Mouse (Mus musculus) hindbrain, embryonic 16.5 days (tissue): ENCODE data around the gene Tomm40. TPM values are rescaled to one million over a fixed set of nuclear protein-coding genes. Genes with fewer than 3 reads are reported as not detected.

Experiments
- ATAC-seq: fragments of 200-750 bp; cut with Nextera tagmentation; 2 replicates; pipeline ENCODE4 v1.8.0; 2017; ENCODE audit warnings: moderate TSS enrichment, moderate library complexity
- H3K27ac ChIP-seq: fragments of 300-500 bp; sonication (generic); 2 replicates; pipeline ENCODE4 v1.5.1; 2014; ENCODE audit warnings: low read depth, mild to moderate bottlenecking, control low read depth, low read length, moderate library complexity
- H3K27me3 ChIP-seq: fragments of 300-500 bp; sonication (generic); replicated peaks from 2 replicates; pipeline ENCODE4 v1.6.1; 2014; ENCODE audit warnings: low read length; ENCODE audit not compliant: control insufficient read depth, insufficient read depth
- H3K36me3 ChIP-seq: fragments of 300-500 bp; sonication (generic); 2 replicates; pipeline ENCODE4 v1.6.1; 2014; ENCODE audit warnings: mild to moderate bottlenecking, low read length, moderate library complexity, mixed read lengths; ENCODE audit not compliant: control insufficient read depth, insufficient read depth
- H3K4me1 ChIP-seq: fragments of 300-500 bp; sonication (generic); 2 replicates; pipeline ENCODE4 v1.6.1; 2014; ENCODE audit warnings: low read depth, low read length; ENCODE audit not compliant: control insufficient read depth, insufficient read depth
- H3K4me2 ChIP-seq: fragments of 300-500 bp; sonication (generic); 2 replicates; pipeline ENCODE4 v1.6.1; 2014; ENCODE audit warnings: mild to moderate bottlenecking, low read length, control low read depth, moderate library complexity
- H3K4me3 ChIP-seq: fragments of 300-500 bp; sonication (generic); 2 replicates; pipeline ENCODE4 v1.5.1; 2014; ENCODE audit warnings: mild to moderate bottlenecking, low read length, control low read depth, moderate library complexity
- H3K9ac ChIP-seq: fragments of 300-500 bp; sonication (generic); 2 replicates; pipeline ENCODE4 v1.6.1; 2014; ENCODE audit warnings: low read depth, mild to moderate bottlenecking, control low read depth, low read length, moderate library complexity
- H3K9me3 ChIP-seq: fragments of 300-500 bp; sonication (generic); 2 replicates; pipeline ENCODE4 v1.6.1; 2014; ENCODE audit warnings: mild to moderate bottlenecking, low read length, moderate library complexity; ENCODE audit not compliant: control insufficient read depth
- WGBS: fragments of 180-500 bp; shearing (Covaris S2); extraction: QIAGEN DNeasy Blood & Tissue Kit; methylation state at CpG from one replicate; pipeline ENCODE4 v1.1.7; 2014; 5-methylcytosine and 5-hydroxymethylcytosine counted together
- polyA plus RNA-seq: library from polyadenylated mRNA; unstranded; fragments of >200 nt; fragmentation: Nextera tagmentation; extraction: Ambion mirVana; gene quantifications from 2 replicates; pipeline ENCODE4 v1.2.1, GENCODE M21; 2015

Gene Tomm40
- polyA plus RNA-seq, 1 experiment from 2014 or later = 134 TPM

DNA sequence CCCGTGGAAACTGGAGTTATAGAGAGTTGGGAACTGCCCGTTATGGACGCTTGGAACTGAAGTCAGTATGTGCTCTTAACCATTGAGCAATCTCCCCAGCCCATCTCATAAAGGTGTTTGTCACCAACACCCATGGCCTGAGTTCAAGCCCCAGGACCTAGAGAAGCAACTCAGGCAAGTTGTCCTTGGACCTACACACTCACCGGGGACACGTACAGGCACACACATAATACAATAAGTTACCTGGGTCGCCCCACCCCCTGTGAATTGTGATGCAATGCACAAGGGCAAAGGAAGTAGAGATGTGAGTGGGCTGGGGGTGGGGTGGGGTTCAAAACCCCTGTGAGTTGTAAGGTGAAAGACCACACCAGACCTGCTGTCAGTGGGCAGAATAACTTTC lies 28.7 kb downstream of the Tomm40 start:
- Histone ChIP-seq H3K4me3 (no peak overlapping the region), H3K4me2 (no peak overlapping the region), H3K27me3 (no peaks in the 10 kb centered on the region), H3K27ac (no peak overlapping the region), H3K4me1 (no peaks in the 10 kb centered on the region), H3K9ac (no peak overlapping the region), H3K9me3 (no peaks in the 10 kb centered on the region), H3K36me3 (no peaks in the 10 kb centered on the region)
- WGBS = 85% methylated on average over 6 of the region's 6 CpGs
- no peak for ATAC-seq

DNA sequence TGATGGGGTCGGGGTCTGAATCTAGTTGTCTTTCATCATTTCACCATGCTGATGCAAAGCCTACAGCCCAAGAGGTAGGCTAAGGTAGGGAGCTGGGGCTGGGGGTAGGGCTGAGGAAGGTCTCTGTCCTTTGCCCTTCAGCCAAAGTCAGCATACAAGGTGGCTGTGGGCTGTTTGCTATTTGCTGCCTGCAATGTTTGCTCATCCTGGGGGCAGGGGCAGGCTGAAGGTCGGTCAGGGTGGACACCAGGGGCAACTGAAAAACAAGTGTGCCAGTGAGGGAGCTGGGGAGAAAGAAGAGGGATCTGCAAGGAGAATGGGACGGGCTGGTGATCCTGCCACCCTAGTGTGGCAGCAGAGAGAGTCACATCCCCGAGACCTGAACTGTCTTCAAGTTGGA lies 29.9 kb downstream of the Tomm40 start:
- ATAC-seq = no peak

DNA sequence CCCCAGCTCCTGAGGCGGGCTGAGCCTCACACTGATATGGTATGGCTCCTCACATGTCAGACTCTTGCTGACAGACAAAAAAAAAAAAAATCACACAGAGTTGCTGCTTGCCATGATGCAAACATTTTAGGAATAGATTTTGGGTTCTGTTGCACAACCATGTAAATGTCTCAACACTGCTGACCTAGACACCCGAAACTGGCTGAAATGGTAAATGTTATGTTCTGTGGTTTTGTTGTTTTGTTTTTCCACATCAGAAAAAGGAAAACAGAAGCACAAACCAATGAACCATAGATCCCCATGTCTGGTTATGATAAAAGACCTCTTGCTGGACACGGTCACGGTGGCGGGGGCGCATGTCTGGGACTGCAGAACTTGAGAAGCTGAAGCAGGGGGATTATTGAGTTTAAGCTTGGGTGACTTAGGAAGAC lies 31.5 kb downstream of the Tomm40 start:
- WGBS = 92% methylated on average over 6 of the region's 6 CpGs

More for the DNA sequence above, 29.9 kb downstream of the Tomm40 start:
- Histone ChIP-seq H3K36me3 (no peaks in the 10 kb centered on the region), H3K4me1 (no peaks in the 10 kb centered on the region), H3K27ac (no peak overlapping the region), H3K9me3 (no peaks in the 10 kb centered on the region), H3K4me3 (no peak overlapping the region), H3K27me3 (no peaks in the 10 kb centered on the region), H3K9ac (no peak overlapping the region), H3K4me2 (no peak overlapping the region)
- 63% methylated on average over 4 of the region's 4 CpGs for WGBS

GRCm38 (mm10) chr7:19682979-19683378 lies 32.3 kb downstream of the Tomm40 start:
- 78% methylated on average over 3 of the region's 3 CpGs for WGBS
- no peak for ATAC-seq

More for the DNA sequence above, 31.5 kb downstream of the Tomm40 start:
- Histone ChIP-seq H3K4me2 (no peak overlapping the region), H3K9ac (no peak overlapping the region), H3K4me3 (no peak overlapping the region), H3K9me3 (no peaks in the 10 kb centered on the region), H3K4me1 (no peaks in the 10 kb centered on the region), H3K27me3 (no peaks in the 10 kb centered on the region), H3K36me3 (no peaks in the 10 kb centered on the region), H3K27ac (no peak overlapping the region)
- ATAC-seq = no peak

DNA sequence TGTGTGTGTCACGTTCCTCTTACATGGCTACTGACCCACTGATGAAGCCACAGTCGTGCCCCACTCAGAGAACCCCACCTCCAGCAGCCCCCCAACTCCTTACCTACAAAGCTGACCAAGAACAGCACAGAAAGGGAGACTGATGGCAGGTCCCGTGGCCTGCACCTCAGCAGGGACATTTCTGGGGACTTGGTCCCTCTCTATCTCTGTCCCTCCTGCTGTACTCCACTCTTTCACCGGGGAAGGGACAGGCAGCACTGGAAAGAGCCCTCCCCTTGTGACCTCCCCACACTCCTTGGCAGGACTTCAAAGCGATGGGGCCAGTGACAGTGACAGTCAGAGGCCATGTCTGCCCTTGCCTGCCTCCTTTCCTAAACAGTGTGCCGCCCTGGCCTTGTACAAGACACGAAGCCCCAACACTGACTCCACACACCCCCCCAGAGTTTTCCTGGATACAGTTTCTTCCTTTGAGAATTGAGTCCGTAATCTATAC lies 34.0 kb downstream of the Tomm40 start, which contains the start of the genes Gm44805 and Apoc4:
Gm44805 (minus strand) TSS at position 222 of the 493 bp plus-strand sequence.
Apoc4 (minus strand) TSS at position 278 of the 493 bp plus-strand sequence.
- no peak for ATAC-seq
- Histone ChIP-seq H3K9ac (no peak within 1 kb of the TSS), H3K27ac (no peak within 1 kb of the TSS), H3K4me3 (no peak within 1 kb of the TSS), H3K4me1 (no peaks in the 10 kb centered on the region), H3K4me2 (no peak within 1 kb of the TSS), H3K9me3 (no peaks in the 10 kb centered on the region), H3K27me3 (no peaks in the 10 kb centered on the region), H3K36me3 (no peaks in the 10 kb centered on the region)
- 69% methylated on average over 8 of the region's 8 CpGs for WGBS

More at GRCm38 (mm10) chr7:19682979-19683378, 32.3 kb downstream of the Tomm40 start:
- H3K27me3 ChIP-seq = no peaks in the 10 kb centered on the region
- no peaks in the 10 kb centered on the region for H3K9me3 ChIP-seq
- H3K27ac ChIP-seq = no peak overlapping the region
- no peaks in the 10 kb centered on the region for H3K36me3 ChIP-seq
- H3K4me1 ChIP-seq = no peaks in the 10 kb centered on the region
- H3K9ac ChIP-seq = no peak overlapping the region
- no peak overlapping the region for H3K4me2 ChIP-seq
- no peak overlapping the region for H3K4me3 ChIP-seq

GRCm38 (mm10) chr7:19680702-19681101 lies 34.5 kb downstream of the Tomm40 start:
- H3K36me3 ChIP-seq = no peaks in the 10 kb centered on the region
- H3K4me1 ChIP-seq = no peaks in the 10 kb centered on the region
- no peaks in the 10 kb centered on the region for H3K9me3 ChIP-seq
- no peak overlapping the region for H3K4me3 ChIP-seq
- ATAC-seq = no peak
- no peak overlapping the region for H3K4me2 ChIP-seq
- no peak overlapping the region for H3K27ac ChIP-seq
- H3K27me3 ChIP-seq = no peaks in the 10 kb centered on the region
- no peak overlapping the region for H3K9ac ChIP-seq
- 87% methylated on average over 2 of the region's 2 CpGs for WGBS

DNA sequence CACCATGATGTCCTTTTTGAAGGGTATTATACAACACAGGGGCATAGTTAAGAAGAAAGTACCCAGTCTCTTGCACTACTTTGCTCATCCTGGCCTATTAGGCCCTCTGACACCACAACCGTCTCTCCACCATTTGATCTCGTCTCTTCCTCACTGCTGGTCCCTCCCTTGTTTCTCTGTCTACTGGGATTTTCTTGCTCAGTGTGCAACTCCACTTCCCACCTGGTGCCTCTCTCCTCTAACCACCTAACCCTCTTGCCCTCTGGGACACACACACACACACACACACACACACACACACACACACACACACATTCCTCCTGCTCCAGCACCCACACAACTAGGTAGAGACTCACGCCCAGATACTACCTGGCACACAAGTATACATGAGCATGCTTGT lies 36.3 kb downstream of the Tomm40 start:
- no peak for ATAC-seq
- no peak overlapping the region for H3K9ac ChIP-seq
- no peaks in the 10 kb centered on the region for H3K4me1 ChIP-seq
- no peak overlapping the region for H3K4me3 ChIP-seq
- 84% methylated on average over 3 of the region's 3 CpGs for WGBS
- no peak overlapping the region for H3K27ac ChIP-seq
- H3K9me3 ChIP-seq = no peaks in the 10 kb centered on the region
- H3K36me3 ChIP-seq = no peaks in the 10 kb centered on the region
- no peaks in the 10 kb centered on the region for H3K27me3 ChIP-seq
- H3K4me2 ChIP-seq = no peak overlapping the region

GRCm38 (mm10) chr7:19677872-19678271 lies 37.4 kb downstream of the Tomm40 start, which contains the start of gene Apoc2:
TSS of gene Apoc2 (minus strand) at chr7:19677941.
- H3K9me3 ChIP-seq = no peaks in the 10 kb centered on the region
- ATAC-seq = no peak
- no peak within 1 kb of the TSS for H3K9ac ChIP-seq
- WGBS = 79% methylated on average over 8 of the region's 8 CpGs
- no peaks in the 10 kb centered on the region for H3K36me3 ChIP-seq
- H3K4me1 ChIP-seq = no peaks in the 10 kb centered on the region
- no peak within 1 kb of the TSS for H3K27ac ChIP-seq
- H3K4me2 ChIP-seq = no peak within 1 kb of the TSS
- H3K4me3 ChIP-seq = no peak within 1 kb of the TSS
- no peaks in the 10 kb centered on the region for H3K27me3 ChIP-seq

GRCm38 (mm10) chr7:19676662-19677061 lies 38.6 kb downstream of the Tomm40 start:
- Histone ChIP-seq H3K4me1 (no peaks in the 10 kb centered on the region), H3K4me3 (no peak overlapping the region), H3K27ac (no peak overlapping the region), H3K9me3 (no peaks in the 10 kb centered on the region), H3K9ac (no peak overlapping the region), H3K4me2 (no peak overlapping the region), H3K27me3 (no peaks in the 10 kb centered on the region), H3K36me3 (no peaks in the 10 kb centered on the region)
- WGBS = 50% methylated on average over 1 of the region's 1 CpGs
- no peak for ATAC-seq
